Mouse (Mus musculus): ENCODE results near the gene Col4a4.

The Col4a4 gene

GRCm38 (mm10) chr1:82411521-82411920, 175.1 kb downstream of the Col4a4 start:
- no peak for DNase-seq

GRCm38 (mm10) chr1:82410548-82410947, 176.1 kb downstream of the Col4a4 start:
- DNase-seq, result no peak

- no peak for DNase-seq
Measured at GRCm38 (mm10) chr1:82409271-82409670, 177.4 kb downstream of the Col4a4 start.

GRCm38 (mm10) chr1:82407786-82408185, 178.9 kb downstream of the Col4a4 start:
- DNase-seq, result no peak
